Mouse (Mus musculus) ES-CJ7 (cell line): Measurements from ENCODE around the gene Bag3.
"Not testable (repeated sequence)": the region's sequence is repeated elsewhere in the genome, so short reads cannot be mapped to it uniquely, and the experiment has no call there.

Source experiments
- DNase-seq: peaks from one replicate; pipeline ENCODE4 v3.0.0; 2011; ENCODE audit warnings: low read depth, low spot score

Gene Bag3

GRCm38 (mm10) chr7:128567561-128568244, 44.3 kb downstream of the Bag3 start:
- DNase-seq = no peak

GRCm38 (mm10) chr7:128569429-128569828, 46.0 kb downstream of the Bag3 start:
- not testable (repeated sequence) for DNase-seq

DNA sequence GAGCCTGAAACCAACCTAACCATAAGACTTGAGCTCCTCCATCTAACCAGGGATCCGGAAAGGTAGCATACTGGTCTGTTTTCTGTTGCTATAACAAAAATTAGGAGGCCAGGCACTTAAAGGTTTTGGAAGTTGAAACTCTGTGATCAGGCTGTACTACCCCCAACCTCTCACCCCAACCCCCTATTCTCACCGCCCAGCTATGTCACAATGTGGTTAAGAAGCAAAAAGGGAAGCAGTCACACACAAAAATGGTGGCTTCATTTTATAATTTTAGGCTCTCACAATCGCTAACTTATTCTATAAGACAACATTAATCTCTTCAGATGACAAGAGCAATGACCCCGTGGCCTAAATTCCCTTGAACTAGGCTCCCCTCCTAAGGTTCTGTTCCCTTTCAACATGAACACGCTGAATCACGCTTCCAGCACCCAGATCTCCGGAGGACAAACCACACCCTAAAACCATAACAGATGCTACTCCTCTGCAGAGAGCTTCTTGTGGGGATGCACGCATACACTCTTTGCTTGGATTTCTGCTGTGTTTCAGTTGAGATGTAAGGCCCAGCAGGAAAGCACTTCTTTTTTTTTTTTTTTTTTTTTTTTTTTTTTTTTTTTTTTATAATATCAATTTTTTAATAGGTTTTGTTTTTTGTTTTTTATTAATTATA, 46.7 kb downstream of the Bag3 start:
- no peak for DNase-seq

DNA sequence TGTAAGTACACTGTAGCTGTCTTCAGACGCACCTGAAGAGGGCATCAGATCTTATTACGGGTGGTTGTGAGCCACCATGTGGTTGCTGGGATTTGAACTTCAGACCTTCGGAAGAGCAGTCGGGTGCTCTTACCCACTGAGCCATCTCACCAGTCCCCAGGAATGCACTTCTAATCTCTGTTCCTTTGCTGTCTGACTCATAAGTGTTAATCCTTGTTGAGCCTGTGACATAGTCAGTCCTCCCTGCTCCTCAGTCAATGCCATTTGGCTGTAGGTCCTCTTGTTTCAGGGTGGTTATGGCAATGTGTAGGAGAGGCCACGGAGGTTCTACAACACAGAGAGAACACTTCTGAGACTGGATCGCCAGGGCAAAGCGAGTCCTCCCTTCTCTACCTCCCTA, 47.2 kb downstream of the Bag3 start:
- DNase-seq = not testable (repeated sequence)

- DNase-seq = no peak
These were observed 48.6 kb downstream of the Bag3 start for GRCm38 (mm10) chr7:128572030-128572429.

GRCm38 (mm10) chr7:128575211-128575610, 51.8 kb downstream of the Bag3 start:
- no peak for DNase-seq

GRCm38 (mm10) chr7:128575794-128576193, 52.4 kb downstream of the Bag3 start:
- DNase-seq = no peak

GRCm38 (mm10) chr7:128577607-128578006, 54.2 kb downstream of the Bag3 start:
- DNase-seq = no peak

DNA sequence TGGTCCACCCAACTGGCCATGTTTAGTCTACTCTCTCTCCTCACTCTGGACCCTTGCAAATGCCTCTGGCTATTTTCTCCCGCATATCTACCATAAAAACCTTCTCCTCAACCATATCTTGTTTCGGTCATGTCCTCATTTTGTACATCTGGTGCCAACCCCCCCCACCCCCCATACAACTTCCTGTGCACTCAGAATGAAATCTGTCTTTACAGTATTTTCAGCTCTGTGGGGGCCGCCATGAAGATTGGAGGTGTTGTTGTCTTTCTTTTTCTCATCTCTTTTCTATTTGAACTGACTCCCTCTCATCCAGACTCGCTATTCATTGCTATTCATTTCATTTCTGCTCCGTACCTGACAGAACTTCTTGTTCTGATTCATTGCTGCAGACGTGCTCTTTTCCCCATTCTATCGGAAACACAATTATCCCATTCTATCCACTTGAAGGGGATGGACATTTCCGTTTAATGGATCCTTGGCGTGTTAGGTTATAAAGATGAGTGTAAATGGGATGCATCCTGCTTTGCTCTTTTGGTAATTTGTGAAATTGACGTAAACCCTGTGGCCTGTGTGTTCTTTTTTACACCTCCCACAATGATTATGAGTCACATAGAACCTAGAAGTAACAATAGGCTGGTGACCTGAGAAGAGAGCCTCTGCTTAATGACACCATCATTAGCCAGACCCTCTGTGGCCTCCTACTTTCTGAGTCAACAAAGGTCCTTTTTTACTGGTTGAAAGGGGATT, 55.0 kb downstream of the Bag3 start:
- DNase-seq = no peak

DNA sequence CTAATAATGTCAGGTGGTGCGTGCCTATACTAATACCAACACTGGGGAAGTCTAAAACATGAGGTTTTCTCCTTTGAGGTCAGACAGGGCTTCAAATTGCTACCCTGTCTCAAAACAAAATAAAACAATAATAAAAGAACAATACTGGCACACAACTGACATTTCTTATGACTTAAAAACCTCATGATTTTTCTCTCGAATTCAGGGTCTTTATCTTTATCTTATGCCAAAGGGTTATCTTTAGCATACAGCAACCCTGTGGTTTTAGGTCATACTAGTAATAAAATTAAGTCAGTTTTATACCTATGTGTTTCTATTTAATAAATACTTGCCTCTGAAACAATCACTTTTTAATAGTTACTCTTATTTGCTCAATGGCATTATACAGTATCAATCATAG, 56.0 kb downstream of the Bag3 start:
- no peak for DNase-seq

DNA sequence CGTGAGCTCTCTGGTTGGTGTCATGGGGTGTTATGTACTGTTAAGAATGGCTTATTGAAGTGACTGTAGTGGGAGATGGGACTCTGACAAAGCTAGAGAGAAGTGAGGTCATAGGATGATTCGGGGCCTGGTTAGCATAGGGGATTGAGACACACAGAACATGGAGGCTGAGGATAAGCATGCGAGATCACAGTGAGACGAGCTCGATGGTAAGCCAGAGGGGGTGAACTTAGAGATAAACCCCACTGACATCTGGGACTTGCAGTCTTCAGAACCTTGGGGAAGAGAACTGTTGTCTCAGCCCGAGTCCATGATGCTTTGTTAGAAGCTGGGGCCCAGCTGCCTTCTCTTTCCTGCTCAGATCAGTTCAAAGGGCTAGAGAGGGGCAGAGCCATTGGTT, 56.9 kb downstream of the Bag3 start:
- DNase-seq = no peak

DNA sequence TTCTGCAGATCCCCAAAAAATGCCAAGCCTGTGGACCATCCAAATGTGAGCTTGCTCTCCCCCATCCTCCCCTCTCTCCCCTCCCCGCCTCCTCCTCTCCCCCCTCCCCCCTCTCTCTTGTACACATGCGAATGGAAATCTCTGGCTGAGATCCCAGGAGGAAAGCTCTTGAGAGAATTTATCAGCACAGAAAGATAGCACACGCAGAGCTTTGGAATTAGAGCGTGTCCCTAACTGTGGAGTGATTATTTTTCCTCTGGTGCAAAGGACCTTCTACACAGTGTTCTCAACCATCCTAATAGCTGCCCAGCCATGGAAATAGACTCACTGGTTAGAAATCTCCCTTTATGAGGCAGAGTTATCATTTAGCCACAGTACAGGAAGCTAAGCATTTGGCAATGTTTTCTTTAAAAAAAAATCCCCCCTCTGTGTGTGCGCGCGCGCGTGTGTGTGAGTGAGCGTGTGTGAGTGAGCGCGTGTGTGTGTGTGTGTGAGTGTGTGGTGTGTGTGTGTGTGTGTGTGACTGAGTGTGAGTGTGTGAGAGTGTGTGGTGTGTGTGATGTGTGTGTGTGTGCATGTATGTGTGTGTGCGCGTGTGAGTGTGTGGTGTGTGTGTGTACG, 58.6 kb downstream of the Bag3 start:
- no peak for DNase-seq

GRCm38 (mm10) chr7:128583213-128583948, 60.0 kb downstream of the Bag3 start:
- peak; percentile 46 for DNase-seq

DNA sequence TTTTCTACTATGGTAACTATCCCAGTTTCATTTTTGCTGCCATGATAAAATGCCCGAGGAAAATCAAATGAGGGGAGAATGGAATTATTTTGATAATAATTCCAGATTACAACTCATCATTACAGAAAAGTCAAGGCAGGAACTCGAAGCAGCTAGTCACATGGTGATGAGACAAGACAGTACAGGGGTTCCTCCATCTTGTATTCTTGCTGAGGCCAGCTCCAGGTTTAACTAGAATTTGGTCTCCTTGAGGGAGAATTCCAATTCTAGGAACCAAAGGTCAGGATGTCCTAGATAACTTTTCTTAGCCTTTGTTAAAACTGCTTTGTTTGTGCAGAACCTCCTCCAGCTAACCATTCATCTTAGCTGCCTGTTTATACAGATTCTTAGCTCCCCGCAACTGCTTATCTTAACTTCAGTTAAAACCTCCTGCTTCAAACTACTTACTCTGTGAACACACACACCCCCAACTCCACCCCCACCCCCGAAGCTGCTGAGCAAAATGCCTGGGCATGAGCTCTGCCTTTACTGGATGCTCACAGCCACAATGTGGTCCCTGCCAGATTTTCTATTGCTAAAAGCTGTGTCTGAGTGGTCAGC, 64.0 kb downstream of the Bag3 start:
- DNase-seq = no peak

- DNase-seq = no peak
These were observed 68.1 kb downstream of the Bag3 start for GRCm38 (mm10) chr7:128591345-128592084.

DNA sequence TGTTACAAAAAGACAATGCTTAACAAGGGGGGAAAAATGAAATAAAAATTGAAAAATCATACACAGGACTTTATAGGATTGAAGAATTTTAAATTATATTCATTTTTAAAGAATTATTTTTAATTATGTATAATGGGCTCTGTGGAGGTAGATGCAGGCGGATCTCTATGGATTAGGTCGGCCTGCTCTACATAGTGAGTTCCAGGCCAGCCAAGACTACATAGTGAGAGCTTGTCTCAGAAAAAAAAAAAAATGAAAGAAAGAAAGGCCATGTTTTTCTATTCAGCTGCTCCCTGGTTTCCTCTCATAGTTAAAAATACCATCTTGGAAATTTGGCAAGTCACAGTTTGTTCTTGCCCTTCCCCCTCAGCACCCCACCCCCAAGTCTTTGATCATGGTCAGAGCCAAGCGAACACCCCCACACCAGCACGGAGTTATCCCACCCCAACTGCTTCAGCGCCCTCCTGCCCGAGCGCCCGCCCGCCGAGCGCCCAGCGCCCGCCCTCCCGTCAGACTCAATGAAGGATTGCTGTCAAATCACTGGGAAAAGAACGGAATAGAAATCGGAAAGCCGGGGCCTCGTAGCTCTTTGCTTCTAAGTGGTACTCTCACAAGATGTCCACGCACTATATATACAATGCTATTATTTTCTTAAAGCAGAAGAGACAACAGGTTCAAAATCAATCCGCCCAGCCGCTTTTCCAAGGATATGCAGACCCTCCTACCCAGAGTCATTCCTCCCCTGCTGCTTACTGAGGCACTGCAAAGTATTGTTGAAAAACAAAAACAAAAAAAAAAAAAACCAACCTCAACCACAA, 68.9 kb downstream of the Bag3 start:
- DNase-seq = no peak

GRCm38 (mm10) chr7:128592936-128593241, 69.5 kb downstream of the Bag3 start:
- no peak for DNase-seq

GRCm38 (mm10) chr7:128596274-128596673, 72.9 kb downstream of the Bag3 start:
- DNase-seq = no peak
